In genomic region chr2:150664152-150664920, GRCm38 (mm10) we compare ENCODE assay signal across 9 mouse cellular contexts. TPM values are rescaled to one million over a fixed set of nuclear protein-coding genes. Genes with fewer than 3 reads are reported as not detected.
A peak's percentile ranks its signal among the peaks of the same experiment; 100 is the strongest.
DNase-seq lines count a peak whose midpoint lies in the region; ATAC-seq lines count a peak whose summit lies in the region.
"Had no signal": no experiment of that assay in that cellular context is flagged by ENCODE, and none has a peak within 500 bp of the region (broad histone marks: within the 10 kb centered on the region; RNA-seq: fewer than 3 reads in every experiment).

No protein-coding gene starts in this region.

- H3K9me3 ChIP-seq in forebrain, embryonic 12.5 days: no peaks in the 10 kb centered on the region
- no peaks in the 10 kb centered on the region for H3K9me3 ChIP-seq in forebrain, embryonic 11.5 days (ENCODE audit: control insufficient read depth, low read length)
- no peaks in the 10 kb centered on the region for H3K9me3 ChIP-seq in kidney, embryonic 15.5 days (replicated peaks)
- no peaks in the 10 kb centered on the region for H3K9me3 ChIP-seq in forebrain, embryonic 16.5 days (ENCODE audit: control insufficient read depth, low read length)
- H3K9me3 ChIP-seq in midbrain, embryonic 15.5 days: no peaks in the 10 kb centered on the region

- peaks cover 11% of the 10 kb centered on the region for H3K27me3 ChIP-seq in forebrain, embryonic 12.5 days
- no peaks in the 10 kb centered on the region; the same call in 1 of the 2 replicates for H3K27me3 ChIP-seq in forebrain, embryonic 11.5 days (ENCODE audit: control insufficient read depth, insufficient read depth, low read length)
- peaks cover 21% of the 10 kb centered on the region for H3K27me3 ChIP-seq in kidney, embryonic 15.5 days
- H3K27me3 ChIP-seq in forebrain, embryonic 16.5 days (replicated peaks; ENCODE audit: control insufficient read depth, insufficient read depth, low read length): no peaks in the 10 kb centered on the region
- 0 out of 2 replicates have a peak, but pooled peaks cover under 1% of the 10 kb centered on the region for H3K27me3 ChIP-seq in midbrain, embryonic 15.5 days (replicated peaks)

- peaks cover 50% of the 10 kb centered on the region for H3K4me1 ChIP-seq in forebrain, embryonic 12.5 days
- H3K4me1 ChIP-seq in forebrain, embryonic 11.5 days (replicated peaks; ENCODE audit: control insufficient read depth, insufficient read depth, low read length): no peaks in the 10 kb centered on the region; the same call in 1 of the 2 replicates
- peaks cover 19% of the 10 kb centered on the region for H3K4me1 ChIP-seq in kidney, embryonic 15.5 days
- H3K4me1 ChIP-seq in forebrain, embryonic 16.5 days (replicated peaks; ENCODE audit: control insufficient read depth, insufficient read depth, low read length): peaks cover 55% of the 10 kb centered on the region
- H3K4me1 ChIP-seq in midbrain, embryonic 15.5 days: peaks cover 11% of the 10 kb centered on the region

- DNase-seq in forebrain, embryonic 11.5 days (ENCODE audit: low spot score): no peak
- DNase-seq in kidney, adult 18-20 months: peak; percentile 42
- no peak for DNase-seq in layer of hippocampus, adult 9-10 months (ENCODE audit: low spot score)
- DNase-seq in embryo, embryonic 10 days (ENCODE audit: low spot score): no peak

- no peak for ATAC-seq in forebrain, embryonic 12.5 days (ENCODE audit: low FRiP score)
- ATAC-seq in forebrain, embryonic 11.5 days (replicated peaks; ENCODE audit: low FRiP score): no peak
- ATAC-seq in kidney, embryonic 15.5 days (replicated peaks; ENCODE audit: low FRiP score): no peak
- ATAC-seq in forebrain, embryonic 16.5 days: no peak
- no peak for ATAC-seq in midbrain, embryonic 15.5 days (replicated peaks)

- peak overlapping the region; percentile 44; the same call in 1 of the 2 replicates for H3K27ac ChIP-seq in forebrain, embryonic 12.5 days
- H3K27ac ChIP-seq in forebrain, embryonic 11.5 days (ENCODE audit: low read depth, low read length): no peak overlapping the region
- H3K27ac ChIP-seq in kidney, embryonic 15.5 days: no peak overlapping the region
- peak overlapping the region; percentile 49 for H3K27ac ChIP-seq in forebrain, embryonic 16.5 days (ENCODE audit: low read length)
- peak overlapping the region; percentile 49; the same call in 1 of the 2 replicates for H3K27ac ChIP-seq in midbrain, embryonic 15.5 days

- WGBS in forebrain, embryonic 12.5 days: 64% methylated on average over 5 of the region's 5 CpGs
- WGBS in forebrain, embryonic 11.5 days: 82% methylated on average over 5 of the region's 5 CpGs
- WGBS in kidney, embryonic 15.5 days: 84% methylated on average over 5 of the region's 5 CpGs
- 70% methylated on average over 5 of the region's 5 CpGs for WGBS in forebrain, embryonic 16.5 days
- 72% methylated on average over 5 of the region's 5 CpGs for WGBS in midbrain, embryonic 15.5 days

- peaks cover 6% of the 10 kb centered on the region; the same call in 1 of the 2 replicates for H3K36me3 ChIP-seq in forebrain, embryonic 12.5 days (replicated peaks)
- no peaks in the 10 kb centered on the region for H3K36me3 ChIP-seq in forebrain, embryonic 11.5 days (ENCODE audit: control insufficient read depth, insufficient read depth, low read length)
- H3K36me3 ChIP-seq in kidney, embryonic 15.5 days: no peaks in the 10 kb centered on the region
- no peaks in the 10 kb centered on the region for H3K36me3 ChIP-seq in forebrain, embryonic 16.5 days (ENCODE audit: control insufficient read depth, insufficient read depth)
- no peaks in the 10 kb centered on the region for H3K36me3 ChIP-seq in midbrain, embryonic 15.5 days (replicated peaks)

- peak overlapping the region; percentile 39; the same call in 1 of the 2 replicates for H3K4me2 ChIP-seq in forebrain, embryonic 12.5 days
- H3K4me2 ChIP-seq in forebrain, embryonic 11.5 days (ENCODE audit: low read depth, low read length, severe bottlenecking): no peak overlapping the region
- no peak overlapping the region for H3K4me2 ChIP-seq in kidney, embryonic 15.5 days
- no peak overlapping the region for H3K4me2 ChIP-seq in forebrain, embryonic 16.5 days (ENCODE audit: low read length)
- H3K4me2 ChIP-seq in midbrain, embryonic 15.5 days: no peak overlapping the region

- H3K4me3 ChIP-seq in forebrain, embryonic 12.5 days (replicated peaks): no peak overlapping the region
- H3K4me3 ChIP-seq in forebrain, embryonic 11.5 days (ENCODE audit: low read depth, low read length): no peak overlapping the region
- no peak overlapping the region for H3K4me3 ChIP-seq in kidney, embryonic 15.5 days (replicated peaks)
- no peak overlapping the region for H3K4me3 ChIP-seq in forebrain, embryonic 16.5 days (replicated peaks; ENCODE audit: low read length)
- H3K4me3 ChIP-seq in midbrain, embryonic 15.5 days: no peak overlapping the region

- no peak overlapping the region for H3K9ac ChIP-seq in forebrain, embryonic 12.5 days
- no peak overlapping the region for H3K9ac ChIP-seq in forebrain, embryonic 11.5 days (ENCODE audit: low read length)
- H3K9ac ChIP-seq in kidney, embryonic 15.5 days: no peak overlapping the region
- H3K9ac ChIP-seq in forebrain, embryonic 16.5 days (replicated peaks; ENCODE audit: low read depth, low read length): no peak overlapping the region
- no peak overlapping the region for H3K9ac ChIP-seq in midbrain, embryonic 15.5 days

RNA-seq across cellular contexts. Expression of gene Acss1, which starts 4.0 kb away (rescaled TPM):
- polyA plus RNA-seq in forebrain, embryonic 12.5 days (2016; fragmentation: Nextera tagmentation; extraction: Ambion mirVana): 43.4 and 54.8 TPM in 2 replicates
- 46.6 and 46.8 TPM in 2 replicates for polyA plus RNA-seq in forebrain, embryonic 11.5 days (2014; fragmentation: Nextera tagmentation; extraction: Ambion mirVana)
- polyA plus RNA-seq in kidney, embryonic 15.5 days (2015; fragmentation: Nextera tagmentation; extraction: Ambion mirVana): 9.5 and 9.9 TPM in 2 replicates
- 21.9 and 22.2 TPM in 2 replicates for polyA plus RNA-seq in forebrain, embryonic 16.5 days (2015; fragmentation: Nextera tagmentation; extraction: Ambion mirVana)
- 16.7 and 20.9 TPM in 2 replicates for polyA plus RNA-seq in midbrain, embryonic 15.5 days (2015; fragmentation: Nextera tagmentation; extraction: Ambion mirVana)

RNA-seq across cellular contexts. Expression of gene Vsx1, which starts 24.8 kb away (rescaled TPM):
- polyA plus RNA-seq in forebrain, embryonic 12.5 days (2016; fragmentation: Nextera tagmentation; extraction: Ambion mirVana): 0.06 and 0.11 TPM in 2 replicates
- 0.08 TPM in 1 of 2 replicates, not detected in the other for polyA plus RNA-seq in forebrain, embryonic 11.5 days (2014; fragmentation: Nextera tagmentation; extraction: Ambion mirVana)
- polyA plus RNA-seq in kidney, embryonic 15.5 days (2015; fragmentation: Nextera tagmentation; extraction: Ambion mirVana): not detected in 2 replicates
- polyA plus RNA-seq in forebrain, embryonic 16.5 days (2015; fragmentation: Nextera tagmentation; extraction: Ambion mirVana): not detected in 2 replicates
- polyA plus RNA-seq in midbrain, embryonic 15.5 days (2015; fragmentation: Nextera tagmentation; extraction: Ambion mirVana): 0.04 and 0.06 TPM in 2 replicates
- polyA plus RNA-seq: limb, embryonic 11.5 days had no signal

RNA-seq across cellular contexts. Expression of gene Apmap, which starts 56.0 kb away (rescaled TPM):
- polyA plus RNA-seq in forebrain, embryonic 12.5 days (2016; fragmentation: Nextera tagmentation; extraction: Ambion mirVana): 35.7 and 36.4 TPM in 2 replicates
- 38.4 and 38.9 TPM in 2 replicates for polyA plus RNA-seq in forebrain, embryonic 11.5 days (2014; fragmentation: Nextera tagmentation; extraction: Ambion mirVana)
- polyA plus RNA-seq in kidney, embryonic 15.5 days (2015; fragmentation: Nextera tagmentation; extraction: Ambion mirVana): 46.0 and 47.6 TPM in 2 replicates
- 42.2 and 44.4 TPM in 2 replicates for polyA plus RNA-seq in forebrain, embryonic 16.5 days (2015; fragmentation: Nextera tagmentation; extraction: Ambion mirVana)
- polyA plus RNA-seq in midbrain, embryonic 15.5 days (2015; fragmentation: Nextera tagmentation; extraction: Ambion mirVana): 39.5 and 42.1 TPM in 2 replicates

Comparison
In these comparisons a context has a peak if more than half of its experiments do, and no peak if none do; other contexts are left out.
1. H3K27ac ChIP-seq: peak in forebrain, embryonic 12.5 days (single experiment), forebrain, embryonic 16.5 days (single experiment) and midbrain, embryonic 15.5 days (single experiment); none in forebrain, embryonic 11.5 days (single experiment) and kidney, embryonic 15.5 days (single experiment).